Mouse (Mus musculus): ENCODE measurements around the gene Numb.

DNA sequence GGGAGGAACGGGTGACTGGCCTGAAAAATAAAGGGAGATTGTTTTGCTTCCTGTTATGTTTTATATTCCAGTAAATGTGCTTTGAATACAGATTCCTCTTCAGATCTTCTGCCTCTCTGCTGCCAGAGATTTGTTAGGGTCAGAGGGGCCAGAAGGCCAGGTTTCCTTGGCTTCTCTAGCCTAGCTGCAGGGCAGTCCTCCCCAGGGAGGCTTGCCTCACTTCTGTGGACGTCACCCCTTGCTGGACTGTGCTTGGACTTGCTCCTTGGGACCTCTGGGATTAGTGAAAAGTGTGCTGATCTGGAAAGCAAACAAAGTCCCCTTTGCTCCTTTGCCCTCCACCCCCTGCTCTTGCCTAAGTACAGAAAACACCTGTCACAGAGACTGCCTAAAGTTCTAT, 126.7 kb downstream of the Numb start:
- no peak for TF ChIP-seq CTCF (IDR thresholded peaks at IDR 0.05; ENCODE audit: borderline replicate concordance, control insufficient read depth, extremely low read depth, insufficient read depth, low read length, poor library complexity)
- no peak for TF ChIP-seq POLR2A (IDR thresholded peaks at IDR 0.05; ENCODE audit: control insufficient read depth, extremely low read depth, insufficient read depth, low read length, poor library complexity)
